Mouse (Mus musculus) layer of hippocampus, adult 9-10 months (tissue): ENCODE results near the gene Casq2.

Experiments used
- DNase-seq: peaks from one replicate; pipeline ENCODE4 v3.0.0; 2022; ENCODE audit warnings: low spot score

Casq2 gene

DNA sequence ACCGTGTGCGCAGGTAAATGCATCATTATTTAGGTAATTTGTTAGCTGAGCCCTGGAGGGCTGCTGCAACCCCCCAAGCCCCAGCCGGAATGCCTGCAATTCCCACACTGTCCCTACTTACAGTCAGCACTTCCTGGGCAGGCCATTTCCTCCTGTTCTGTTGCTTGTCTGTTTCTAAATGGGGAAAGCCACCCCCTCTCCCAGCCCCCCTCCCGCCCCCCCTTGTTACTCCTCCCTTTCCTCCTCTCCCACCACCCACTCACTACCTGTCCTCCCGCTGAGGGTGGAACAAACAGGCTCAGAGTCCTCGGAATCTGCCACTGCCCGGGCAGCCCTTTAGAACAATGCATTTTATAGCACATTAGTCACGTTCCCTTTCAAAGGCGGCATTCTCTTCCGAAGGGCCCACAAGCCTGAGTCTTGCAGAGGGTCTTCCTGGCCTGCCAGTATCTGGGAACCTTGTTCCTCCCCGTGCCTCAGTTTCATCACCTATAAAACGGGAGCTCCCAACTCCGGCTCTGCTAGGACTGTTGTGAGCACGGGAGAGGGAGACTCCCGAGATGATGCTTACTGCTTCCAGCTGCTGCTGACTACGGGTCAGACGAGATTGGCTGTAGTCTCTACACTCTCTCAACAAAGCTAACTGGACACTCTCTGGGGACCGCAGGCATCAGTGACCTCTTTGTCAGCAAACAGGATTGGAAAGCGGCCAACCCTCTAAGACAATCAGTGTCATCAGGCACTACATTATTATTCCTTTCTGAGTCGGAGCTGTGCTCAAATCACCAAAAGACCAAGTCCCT, 107.5 kb downstream of the Casq2 start:
- DNase-seq = no peak

- DNase-seq = no peak
These were observed 108.3 kb downstream of the Casq2 start for GRCm38 (mm10) chr3:102194291-102195051.

DNA sequence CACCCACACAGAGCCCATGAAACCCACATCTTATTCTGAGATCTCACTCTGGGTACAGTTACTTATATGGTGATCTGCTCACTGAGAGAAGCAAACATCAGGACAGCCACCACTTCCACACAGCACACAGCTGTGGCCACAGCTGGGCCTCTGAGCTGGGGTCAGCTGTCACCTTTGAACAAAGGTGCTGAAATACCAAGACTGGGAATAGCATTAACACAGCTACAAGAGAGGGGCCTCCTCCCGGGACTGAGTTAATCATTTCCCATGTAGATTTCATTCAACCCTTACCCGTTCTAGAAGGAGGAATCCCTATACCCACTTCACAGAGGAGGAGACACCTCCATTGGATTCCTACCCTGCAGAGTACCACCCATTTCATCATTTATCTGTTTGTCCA, 109.5 kb downstream of the Casq2 start:
- DNase-seq = no peak
